Mouse (Mus musculus): ENCODE data around the gene Gm5485. TPM values are rescaled to one million over a fixed set of nuclear protein-coding genes. Genes with fewer than 3 reads are reported as not detected.

The Gm5485 gene
- total and polyA plus RNA-seq, 3 experiments = not detected

- H3K79me2 ChIP-seq (replicated peaks; ENCODE audit: control insufficient read depth, extremely low read depth, insufficient read depth, poor library complexity, severe bottlenecking) = no peaks in the 10 kb centered on the region
- DNase-seq (ENCODE audit: extremely low read depth) = no peak
- in situ Hi-C loops (cut with MboI; ENCODE audit: low pct_ligation_motif_present, low pct_unique_long_range_greater_than_20kb, low sequenced_read_pairs) (no loop called here), dilution Hi-C loops (cut with MboI; ENCODE audit: extremely low pct_ligation_motif_present, extremely low pct_unique_long_range_greater_than_20kb, low sequenced_read_pairs) (no loop called here)
- no peak overlapping the region for H3K4me3 ChIP-seq (replicated peaks in 1 of 3; ENCODE audit: low read depth in 2 of 3, low read length in 2 of 3, poor library complexity in 1 of 3)
- H3K9ac ChIP-seq (ENCODE audit: insufficient read depth, low read depth) = no peak overlapping the region
- H3K27ac ChIP-seq (ENCODE audit: insufficient read depth, low read depth) = no peak overlapping the region
- H3K27me3 ChIP-seq (replicated peaks) = no peaks in the 10 kb centered on the region
- no peaks in the 10 kb centered on the region for H3K4me1 ChIP-seq (ENCODE audit: control insufficient read depth in 1 of 2, insufficient read depth in 2 of 2)
- H3K4me2 ChIP-seq (ENCODE audit: insufficient read depth, low read depth, poor library complexity, severe bottlenecking) = no peak overlapping the region
- H3K36me3 ChIP-seq (replicated peaks in 1 of 2; ENCODE audit: control insufficient read depth in 1 of 2, insufficient read depth in 1 of 2, low read length in 1 of 2) = no peaks in the 10 kb centered on the region
- peaks cover 66% of the 10 kb centered on the region for H3K9me3 ChIP-seq (replicated peaks; ENCODE audit: low read length)
- no peak for TF ChIP-seq HCFC1 (IDR thresholded peaks at IDR 0.05; ENCODE audit: low read depth, low read length)
- TF ChIP-seq POLR2AphosphoS2 (IDR thresholded peaks at IDR 0.05; ENCODE audit: low read depth, low read length) = no peak
- TF ChIP-seq SMC3 (IDR thresholded peaks at IDR 0.05; ENCODE audit: low read depth, low read length) = no peak
- no peak for TF ChIP-seq IRF4 (IDR thresholded peaks at IDR 0.05; ENCODE audit: low read depth, low read length)
- TF ChIP-seq CHD1 (IDR thresholded peaks at IDR 0.05; ENCODE audit: low read depth, low read length) = no peak
- TF ChIP-seq UBTF (IDR thresholded peaks at IDR 0.05; ENCODE audit: low read depth, low read length) = no peak
- no peak for TF ChIP-seq MAFK (IDR thresholded peaks at IDR 0.05; ENCODE audit: insufficient replicate concordance, low read length)
- no peak for TF ChIP-seq CTCF (conservative IDR thresholded peaks at IDR 0.05 in 1 of 2, IDR thresholded peaks at IDR 0.05 in 1 of 2; ENCODE audit: low read depth in 2 of 2, low read length in 2 of 2)
- no peak for TF ChIP-seq ZNF384 (IDR thresholded peaks at IDR 0.05; ENCODE audit: low read depth, low read length)
- no peak for TF ChIP-seq MXI1 (IDR thresholded peaks at IDR 0.05; ENCODE audit: low read depth, low read length)
- TF ChIP-seq ZMIZ1 (IDR thresholded peaks at IDR 0.05; ENCODE audit: low read depth, low read length) = no peak
Observed at GRCm38 (mm10) chr16:48403423-48403822, 8.8 kb downstream of the Gm5485 start.

DNA sequence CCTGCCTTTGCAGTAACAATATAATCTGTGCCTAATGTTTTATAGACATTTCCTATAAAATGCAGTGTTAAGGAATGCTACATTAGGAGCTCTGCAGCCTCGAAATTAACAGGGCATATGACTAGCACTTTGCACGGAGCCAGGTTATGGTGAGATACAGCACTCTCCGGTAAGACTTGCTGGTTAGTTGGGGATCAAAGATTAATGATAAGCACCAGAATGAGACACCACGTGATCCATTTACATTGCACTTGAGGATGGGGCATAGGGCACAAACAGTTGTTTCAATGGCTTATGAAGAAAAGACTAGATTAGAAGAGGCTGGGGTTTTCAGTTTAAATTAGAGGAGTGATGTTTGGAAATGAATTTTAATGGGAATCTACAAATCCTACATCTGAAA, 9.3 kb downstream of the Gm5485 start:
- dilution Hi-C loops (cut with MboI; ENCODE audit: extremely low pct_ligation_motif_present, extremely low pct_unique_long_range_greater_than_20kb, low sequenced_read_pairs) = no loop called here
- H3K4me1 ChIP-seq (ENCODE audit: control insufficient read depth in 1 of 2, insufficient read depth in 2 of 2) = no peaks in the 10 kb centered on the region
- H3K9ac ChIP-seq (ENCODE audit: insufficient read depth, low read depth) = no peak overlapping the region
- in situ Hi-C loops (cut with MboI; ENCODE audit: low pct_ligation_motif_present, low pct_unique_long_range_greater_than_20kb, low sequenced_read_pairs) = no loop called here
- DNase-seq (ENCODE audit: extremely low read depth) = no peak
- peaks cover 63% of the 10 kb centered on the region for H3K9me3 ChIP-seq (replicated peaks; ENCODE audit: low read length)
- no peak overlapping the region for H3K4me3 ChIP-seq (replicated peaks in 1 of 3; ENCODE audit: low read depth in 2 of 3, low read length in 2 of 3, poor library complexity in 1 of 3)
- H3K79me2 ChIP-seq (replicated peaks; ENCODE audit: control insufficient read depth, extremely low read depth, insufficient read depth, poor library complexity, severe bottlenecking) = no peaks in the 10 kb centered on the region
- H3K4me2 ChIP-seq (ENCODE audit: insufficient read depth, low read depth, poor library complexity, severe bottlenecking) = no peak overlapping the region
- no peaks in the 10 kb centered on the region for H3K27me3 ChIP-seq (replicated peaks)
- H3K27ac ChIP-seq (ENCODE audit: insufficient read depth, low read depth) = no peak overlapping the region
- H3K36me3 ChIP-seq (replicated peaks in 1 of 2; ENCODE audit: control insufficient read depth in 1 of 2, insufficient read depth in 1 of 2, low read length in 1 of 2) = no peaks in the 10 kb centered on the region
- no peak for TF ChIP-seq TCF12 (IDR thresholded peaks at IDR 0.05; ENCODE audit: low read depth, low read length)
- no peak for TF ChIP-seq CTCF (conservative IDR thresholded peaks at IDR 0.05 in 1 of 2, IDR thresholded peaks at IDR 0.05 in 1 of 2; ENCODE audit: low read depth in 2 of 2, low read length in 2 of 2)
- no peak for TF ChIP-seq ZKSCAN1 (IDR thresholded peaks at IDR 0.05; ENCODE audit: borderline replicate concordance, low read depth, low read length)

DNA sequence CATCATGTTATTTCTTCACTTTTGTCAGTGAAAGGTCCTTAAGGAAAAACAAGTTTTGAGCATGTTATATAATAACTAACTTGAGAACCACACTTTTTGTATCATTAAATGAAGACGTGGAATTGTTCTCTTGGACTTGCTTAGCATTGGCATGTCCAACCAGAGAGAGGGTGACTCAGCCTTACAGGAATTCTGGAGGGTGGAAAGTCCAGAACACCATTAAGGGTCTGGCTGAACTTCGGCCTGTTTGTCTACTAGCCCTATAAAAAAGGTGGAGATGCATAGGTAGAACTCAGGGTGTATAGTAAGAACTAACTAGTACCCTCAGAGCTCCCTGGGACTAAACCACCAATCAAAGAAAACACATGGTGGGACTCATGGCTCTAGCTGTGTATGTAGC, 16.9 kb downstream of the Gm5485 start:
- Histone ChIP-seq H3K9me3 (replicated peaks; ENCODE audit: low read length) (peaks cover 68% of the 10 kb centered on the region), H3K4me2 (ENCODE audit: insufficient read depth, low read depth, poor library complexity, severe bottlenecking) (no peak overlapping the region), H3K9ac (ENCODE audit: insufficient read depth, low read depth) (no peak overlapping the region), H3K27ac (ENCODE audit: insufficient read depth, low read depth) (no peak overlapping the region), H3K4me3 (replicated peaks in 1 of 3; ENCODE audit: low read depth in 2 of 3, low read length in 2 of 3, poor library complexity in 1 of 3) (no peak overlapping the region), H3K27me3 (replicated peaks) (no peaks in the 10 kb centered on the region), H3K4me1 (ENCODE audit: control insufficient read depth in 1 of 2, insufficient read depth in 2 of 2) (no peaks in the 10 kb centered on the region), H3K79me2 (replicated peaks; ENCODE audit: control insufficient read depth, extremely low read depth, insufficient read depth, poor library complexity, severe bottlenecking) (no peaks in the 10 kb centered on the region), H3K36me3 (replicated peaks in 1 of 2; ENCODE audit: control insufficient read depth in 1 of 2, insufficient read depth in 1 of 2, low read length in 1 of 2) (no peaks in the 10 kb centered on the region)
- in situ Hi-C loops (cut with MboI; ENCODE audit: low pct_ligation_motif_present, low pct_unique_long_range_greater_than_20kb, low sequenced_read_pairs) = no loop called here
- no peak for DNase-seq (ENCODE audit: extremely low read depth)
- no peak for TF ChIP-seq KAT2A (IDR thresholded peaks at IDR 0.05; ENCODE audit: insufficient replicate concordance, low read length)
- TF ChIP-seq MYC (IDR thresholded peaks at IDR 0.05; ENCODE audit: low read depth, low read length) = no peak
- no peak for TF ChIP-seq ZC3H11A (IDR thresholded peaks at IDR 0.05; ENCODE audit: low read depth, low read length)
- no peak for TF ChIP-seq CHD1 (IDR thresholded peaks at IDR 0.05; ENCODE audit: low read depth, low read length)
- TF ChIP-seq TCF12 (IDR thresholded peaks at IDR 0.05; ENCODE audit: low read depth, low read length) = no peak
- dilution Hi-C loops (cut with MboI; ENCODE audit: extremely low pct_ligation_motif_present, extremely low pct_unique_long_range_greater_than_20kb, low sequenced_read_pairs) = no loop called here
